Mouse (Mus musculus) adrenal gland, postnatal 25 days (tissue): ENCODE measurements at regions not wholly inside any gene's neighbourhood (a gene's known extent, or its start where the extent isn't known, plus 50 kb on each side); places are given as distances from the start of the nearest gene placed in this dataset.
A peak's percentile ranks its signal among the peaks of the same experiment; 100 is the strongest.

Source experiments
- DNase-seq: peaks from one replicate; pipeline ENCODE4 v3.0.0; 2021; ENCODE audit warnings: mixed read lengths

GRCm38 (mm10) chr15:74461935-74462334 lies 174.2 kb downstream of the Mroh4 start:
- no peak for DNase-seq

- DNase-seq, result no peak
Observed at GRCm38 (mm10) chr15:74459345-74459975, 176.7 kb downstream of the Mroh4 start.

- DNase-seq, result no peak
Observed at GRCm38 (mm10) chr15:74458940-74459339, 177.2 kb downstream of the Mroh4 start.

- DNase-seq, result no peak
Observed at GRCm38 (mm10) chr15:74457965-74458364, 178.2 kb downstream of the Mroh4 start.

GRCm38 (mm10) chr15:74456675-74457040 lies 179.5 kb downstream of the Mroh4 start:
- no peak for DNase-seq

GRCm38 (mm10) chr15:74455921-74456674 lies 180.1 kb downstream of the Mroh4 start:
- no peak for DNase-seq

- DNase-seq, result no peak
Observed at GRCm38 (mm10) chr15:74454543-74454942, 181.6 kb downstream of the Mroh4 start.

- no peak for DNase-seq
Observed at GRCm38 (mm10) chr15:74453810-74454209, 182.3 kb downstream of the Mroh4 start.

GRCm38 (mm10) chr15:74452426-74452825 lies 183.7 kb downstream of the Mroh4 start:
- no peak for DNase-seq

GRCm38 (mm10) chr15:74441889-74442288 lies 194.3 kb downstream of the Mroh4 start:
- DNase-seq, result no peak

- no peak for DNase-seq
Observed at GRCm38 (mm10) chr15:74426989-74427388, 209.2 kb downstream of the Mroh4 start.

GRCm38 (mm10) chr15:74423001-74423400 lies 213.2 kb downstream of the Mroh4 start:
- no peak for DNase-seq

GRCm38 (mm10) chr15:74420550-74420949 lies 215.6 kb downstream of the Mroh4 start:
- DNase-seq, result no peak

GRCm38 (mm10) chr15:74418635-74419034 lies 217.5 kb downstream of the Mroh4 start:
- DNase-seq, result no peak

GRCm38 (mm10) chr15:74413217-74413616 lies 222.9 kb downstream of the Mroh4 start:
- DNase-seq, result no peak

- no peak for DNase-seq
Observed at GRCm38 (mm10) chr15:74412261-74412660, 223.9 kb downstream of the Mroh4 start.

- DNase-seq, result no peak
Observed at GRCm38 (mm10) chr15:74411097-74411496, 225.1 kb downstream of the Mroh4 start.

GRCm38 (mm10) chr15:74404866-74405265 lies 231.3 kb downstream of the Mroh4 start:
- DNase-seq, result no peak

GRCm38 (mm10) chr15:74401275-74401674 lies 234.9 kb downstream of the Mroh4 start:
- DNase-seq, result no peak

- no peak for DNase-seq
Observed at GRCm38 (mm10) chr15:74396029-74396428, 240.1 kb downstream of the Mroh4 start.

- DNase-seq, result no peak
Observed at GRCm38 (mm10) chr15:74387533-74387932, 248.6 kb downstream of the Mroh4 start.

- DNase-seq, result peak; percentile 37
Observed at GRCm38 (mm10) chr15:74382556-74382955, 253.6 kb downstream of the Mroh4 start.

- DNase-seq, result no peak
Observed at GRCm38 (mm10) chr15:74379366-74379765, 256.8 kb downstream of the Mroh4 start.

GRCm38 (mm10) chr15:74369461-74369860 lies 266.7 kb downstream of the Mroh4 start:
- no peak for DNase-seq
